Mouse (Mus musculus) lung, postnatal 0 days (tissue): ENCODE results near the gene Prmt1. TPM values are rescaled to one million over a fixed set of nuclear protein-coding genes. Genes with fewer than 3 reads are reported as not detected.

ENCODE experiments used
- ATAC-seq: fragments of 200-750 bp; cut with Nextera tagmentation; 2 replicates; pipeline ENCODE4 v1.8.0; 2017; ENCODE audit warnings: moderate library complexity
- DNase-seq: peaks from one replicate; pipeline ENCODE4 v3.0.0-alpha.2; 2016; ENCODE audit warnings: low spot score
- H3K27ac ChIP-seq: fragments of 300-500 bp; sonication (generic); 2 replicates; pipeline ENCODE4 v1.5.1; 2014; ENCODE audit warnings: antibody characterized with exemption, mild to moderate bottlenecking, low read length, mixed read lengths
- H3K27me3 ChIP-seq: fragments of 300-500 bp; sonication (generic); replicated peaks from 2 replicates; pipeline ENCODE4 v1.6.1; 2014; ENCODE audit warnings: low read length, mixed read lengths; ENCODE audit not compliant: insufficient read depth
- H3K36me3 ChIP-seq: fragments of 300-500 bp; sonication (generic); 2 replicates; pipeline ENCODE4 v1.6.1; 2014; ENCODE audit warnings: low read length, mixed read lengths; ENCODE audit not compliant: insufficient read depth
- H3K4me1 ChIP-seq: fragments of 300-500 bp; sonication (generic); 2 replicates; pipeline ENCODE4 v1.6.1; 2014; ENCODE audit warnings: antibody characterized with exemption, low read depth, low read length, mixed read lengths; ENCODE audit not compliant: insufficient read depth
- H3K4me2 ChIP-seq: fragments of 300-500 bp; sonication (generic); replicated peaks from 2 replicates; pipeline ENCODE4 v1.6.1; 2014; ENCODE audit warnings: low read depth, mild to moderate bottlenecking, low read length, moderate library complexity, mixed read lengths
- H3K4me3 ChIP-seq: fragments of 300-500 bp; sonication (generic); 2 replicates; pipeline ENCODE4 v1.5.1; 2014; ENCODE audit warnings: low read depth, low read length
- H3K9ac ChIP-seq: fragments of 300-500 bp; sonication (generic); replicated peaks from 2 replicates; pipeline ENCODE4 v1.6.1; 2014; ENCODE audit warnings: low read depth, mild to moderate bottlenecking
- H3K9me3 ChIP-seq: fragments of 300-500 bp; sonication (generic); 2 replicates; pipeline ENCODE4 v1.6.1; 2016; ENCODE audit warnings: low read length, mixed read lengths
- CTCF ChIP-seq: IDR thresholded peaks from 2 replicates; pipeline ENCODE4 v1.5.1; 2016; ENCODE audit warnings: antibody characterized with exemption, mild to moderate bottlenecking
- EP300 ChIP-seq: IDR thresholded peaks from 2 replicates; pipeline ENCODE4 v1.6.1; 2016; ENCODE audit warnings: antibody characterized with exemption, mild to moderate bottlenecking, control low read depth
- WGBS: fragments of 180-500 bp; shearing (Covaris S2); extraction: QIAGEN DNeasy Blood & Tissue Kit; methylation state at CpG from one replicate; pipeline ENCODE4 v1.1.7; 2014; 5-methylcytosine and 5-hydroxymethylcytosine counted together
- polyA plus RNA-seq: library from polyadenylated mRNA; unstranded; fragments of >200 nt; fragmentation: Nextera tagmentation; extraction: Ambion mirVana; gene quantifications from 2 replicates; pipeline ENCODE4 v1.2.1, GENCODE M21; 2015

The Prmt1 gene
- polyA plus RNA-seq, 1 experiment from 2014 or later: 159 TPM

- H3K9me3 ChIP-seq: no peaks in the 10 kb centered on the region
- H3K9ac ChIP-seq: no peak overlapping the region
- no peaks in the 10 kb centered on the region for H3K4me1 ChIP-seq
- no peaks in the 10 kb centered on the region for H3K27me3 ChIP-seq
- 92% methylated on average over 12 of the region's 12 CpGs for WGBS
- ATAC-seq: no peak
- no peak overlapping the region for H3K4me3 ChIP-seq
- DNase-seq: no peak
- no peak overlapping the region for H3K27ac ChIP-seq
- peaks cover 56% of the 10 kb centered on the region for H3K36me3 ChIP-seq
- no peak for TF ChIP-seq EP300
- no peak for TF ChIP-seq CTCF
- H3K4me2 ChIP-seq: no peak overlapping the region
Measured at GRCm38 (mm10) chr7:45006503-45006902, 20.1 kb upstream of the Prmt1 start.

- Histone ChIP-seq H3K4me3 (no peak overlapping the region), H3K9me3 (no peaks in the 10 kb centered on the region), H3K27ac (no peak overlapping the region), H3K4me2 (no peak overlapping the region), H3K36me3 (peaks cover 57% of the 10 kb centered on the region), H3K9ac (no peak overlapping the region), H3K27me3 (no peaks in the 10 kb centered on the region), H3K4me1 (no peaks in the 10 kb centered on the region)
- 73% methylated on average over 6 of the region's 6 CpGs for WGBS
- no peak for TF ChIP-seq CTCF
- no peak for TF ChIP-seq EP300
- DNase-seq (no peak), ATAC-seq (no peak)
Measured at GRCm38 (mm10) chr7:45005321-45005992, 19.1 kb upstream of the Prmt1 start.

- no peak for DNase-seq
- peaks cover 5% of the 10 kb centered on the region for H3K4me1 ChIP-seq
- peaks cover 62% of the 10 kb centered on the region for H3K36me3 ChIP-seq
- no peak overlapping the region for H3K4me2 ChIP-seq
- TF ChIP-seq EP300: no peak
- TF ChIP-seq CTCF: no peak
- no peak overlapping the region for H3K9ac ChIP-seq
- no peak for ATAC-seq
- no peaks in the 10 kb centered on the region for H3K27me3 ChIP-seq
- no peak overlapping the region for H3K4me3 ChIP-seq
- WGBS: 37% methylated on average over 3 of the region's 3 CpGs
- no peak overlapping the region for H3K27ac ChIP-seq
- no peaks in the 10 kb centered on the region for H3K9me3 ChIP-seq
Measured at GRCm38 (mm10) chr7:45004546-45004945, 18.2 kb upstream of the Prmt1 start.

GRCm38 (mm10) chr7:45002440-45002839 is 16.1 kb upstream of the Prmt1 start:
- Histone ChIP-seq H3K9me3 (no peaks in the 10 kb centered on the region), H3K36me3 (peaks cover 50% of the 10 kb centered on the region), H3K4me2 (no peak overlapping the region), H3K27ac (no peak overlapping the region), H3K9ac (no peak overlapping the region), H3K4me1 (peaks cover 5% of the 10 kb centered on the region), H3K4me3 (no peak overlapping the region), H3K27me3 (no peaks in the 10 kb centered on the region)
- no peak for ATAC-seq
- 82% methylated on average over 7 of the region's 7 CpGs for WGBS
- TF ChIP-seq CTCF: no peak
- TF ChIP-seq EP300: no peak
- DNase-seq: no peak

GRCm38 (mm10) chr7:45000539-45001114 is 14.3 kb upstream of the Prmt1 start:
- H3K27me3 ChIP-seq: no peaks in the 10 kb centered on the region
- peaks cover 35% of the 10 kb centered on the region for H3K36me3 ChIP-seq
- no peak overlapping the region for H3K4me2 ChIP-seq
- DNase-seq (peak; percentile 19), ATAC-seq (no peak)
- TF ChIP-seq CTCF: no peak
- no peak for TF ChIP-seq EP300
- no peak overlapping the region for H3K9ac ChIP-seq
- peaks cover 10% of the 10 kb centered on the region for H3K4me1 ChIP-seq
- no peaks in the 10 kb centered on the region for H3K9me3 ChIP-seq
- H3K27ac ChIP-seq: no peak overlapping the region
- H3K4me3 ChIP-seq: no peak overlapping the region
- 78% methylated on average over 21 of the region's 21 CpGs for WGBS

GRCm38 (mm10) chr7:44999753-45000152 is 13.4 kb upstream of the Prmt1 start:
- WGBS: 52% methylated on average over 11 of the region's 11 CpGs

More at GRCm38 (mm10) chr7:44999753-45000152, 13.4 kb upstream of the Prmt1 start:
- no peak for ATAC-seq
- no peak for TF ChIP-seq EP300
- TF ChIP-seq CTCF: no peak
- Histone ChIP-seq H3K9ac (no peak overlapping the region), H3K4me3 (no peak overlapping the region), H3K27ac (no peak overlapping the region), H3K36me3 (peaks cover 29% of the 10 kb centered on the region), H3K27me3 (no peaks in the 10 kb centered on the region), H3K4me2 (peak overlapping the region; percentile 25; the same call in 1 of the 2 replicates), H3K9me3 (no peaks in the 10 kb centered on the region), H3K4me1 (peaks cover 10% of the 10 kb centered on the region)
- DNase-seq: peak; percentile 30
